Mouse (Mus musculus) ES-Bruce4 (cell line): ENCODE data around the gene Tes3-ps. TPM values are rescaled to one million over a fixed set of nuclear protein-coding genes. Genes with fewer than 3 reads are reported as not detected.

Experiments used
- H3K27ac ChIP-seq: 2 replicates; pipeline ENCODE4 v1.5.1; 2012; ENCODE audit warnings: low read length, inconsistent platforms; ENCODE audit not compliant: insufficient read depth
- H3K27me3 ChIP-seq: 2 replicates; pipeline ENCODE4 v1.6.1; 2012; ENCODE audit warnings: mild to moderate bottlenecking, low read length, inconsistent platforms; ENCODE audit not compliant: control insufficient read depth, poor library complexity, insufficient read depth, severe bottlenecking
- H3K36me3 ChIP-seq: 2 replicates; pipeline ENCODE4 v1.6.1; 2012; ENCODE audit warnings: inconsistent platforms, mild to moderate bottlenecking, low read length, moderate library complexity; ENCODE audit not compliant: control insufficient read depth, poor library complexity, insufficient read depth, severe bottlenecking
- H3K4me1 ChIP-seq: one replicate; pipeline ENCODE4 v1.8.1; 2011; ENCODE audit warnings: low read length; ENCODE audit not compliant: control insufficient read depth, insufficient read depth
- H3K4me3 ChIP-seq: 2 replicates; pipeline ENCODE4 v1.5.1; 2011; ENCODE audit warnings: low read depth, mild to moderate bottlenecking, low read length
- H3K9ac ChIP-seq: 2 replicates; pipeline ENCODE4 v1.6.1; 2012; ENCODE audit warnings: low read depth, mild to moderate bottlenecking, inconsistent platforms; ENCODE audit not compliant: poor library complexity, severe bottlenecking
- H3K9me3 ChIP-seq: replicated peaks from 2 replicates; pipeline ENCODE4 v1.6.1; 2012; ENCODE audit warnings: mild to moderate bottlenecking, low read length, inconsistent platforms; ENCODE audit not compliant: control insufficient read depth, poor library complexity, insufficient read depth, severe bottlenecking
- CTCF ChIP-seq: IDR thresholded peaks from one replicate; pipeline ENCODE4 v1.8.1; 2011; ENCODE audit warnings: low read depth, low read length
- EP300 ChIP-seq: IDR thresholded peaks from 2 replicates; pipeline ENCODE4 v1.6.1; 2011; ENCODE audit warnings: low read depth, low read length; ENCODE audit not compliant: insufficient read depth
- POLR2A ChIP-seq: IDR thresholded peaks from one replicate; pipeline ENCODE4 v1.8.1; 2011; ENCODE audit warnings: low read length; ENCODE audit not compliant: insufficient read depth
- polyA plus RNA-seq: library from polyadenylated mRNA; stranded (reverse); fragments of >200 nt; gene quantifications from 2 replicates; pipeline ENCODE4 v1.2.4, GENCODE M21; 2011; ENCODE audit warnings: low read depth; ENCODE audit not compliant: missing spikeins, insufficient read depth, insufficient read length

The Tes3-ps gene
- polyA plus RNA-seq, 1 experiment = 5.4 TPM

- no peaks in the 10 kb centered on the region for H3K36me3 ChIP-seq
- no peaks in the 10 kb centered on the region for H3K9me3 ChIP-seq
- H3K27ac ChIP-seq = no peak overlapping the region
- H3K27me3 ChIP-seq = no peaks in the 10 kb centered on the region
- TF ChIP-seq CTCF (no peak), POLR2A (no peak), EP300 (no peak)
- no peaks in the 10 kb centered on the region for H3K4me1 ChIP-seq
- H3K4me3 ChIP-seq = no peak overlapping the region
- no peak overlapping the region for H3K9ac ChIP-seq
Measured at GRCm38 (mm10) chr13:49470319-49470718, 22.8 kb upstream of the Tes3-ps start.

GRCm38 (mm10) chr13:49470806-49471205 is 22.3 kb upstream of the Tes3-ps start:
- H3K9ac ChIP-seq = no peak overlapping the region
- H3K27me3 ChIP-seq = no peaks in the 10 kb centered on the region
- no peak for TF ChIP-seq CTCF
- no peak for TF ChIP-seq POLR2A
- TF ChIP-seq EP300 = no peak
- no peaks in the 10 kb centered on the region for H3K9me3 ChIP-seq
- no peaks in the 10 kb centered on the region for H3K36me3 ChIP-seq
- H3K4me3 ChIP-seq = no peak overlapping the region
- no peaks in the 10 kb centered on the region for H3K4me1 ChIP-seq
- no peak overlapping the region for H3K27ac ChIP-seq

- TF ChIP-seq EP300 = no peak
- no peak for TF ChIP-seq POLR2A
- no peak for TF ChIP-seq CTCF
- no peak overlapping the region for H3K27ac ChIP-seq
- H3K9me3 ChIP-seq = no peaks in the 10 kb centered on the region
- H3K4me1 ChIP-seq = no peaks in the 10 kb centered on the region
- H3K36me3 ChIP-seq = no peaks in the 10 kb centered on the region
- H3K4me3 ChIP-seq = no peak overlapping the region
- no peak overlapping the region for H3K9ac ChIP-seq
- no peaks in the 10 kb centered on the region for H3K27me3 ChIP-seq
Measured at GRCm38 (mm10) chr13:49471981-49472675, 21.0 kb upstream of the Tes3-ps start.

GRCm38 (mm10) chr13:49472676-49473005 is 20.5 kb upstream of the Tes3-ps start:
- Histone ChIP-seq H3K9ac (no peak overlapping the region), H3K4me3 (no peak overlapping the region), H3K4me1 (no peaks in the 10 kb centered on the region), H3K36me3 (no peaks in the 10 kb centered on the region), H3K9me3 (no peaks in the 10 kb centered on the region), H3K27me3 (no peaks in the 10 kb centered on the region), H3K27ac (no peak overlapping the region)
- TF ChIP-seq CTCF (no peak), POLR2A (no peak), EP300 (no peak)

- H3K27ac ChIP-seq = no peak overlapping the region
- TF ChIP-seq EP300 (no peak), POLR2A (no peak), CTCF (no peak)
- no peaks in the 10 kb centered on the region for H3K36me3 ChIP-seq
Measured at GRCm38 (mm10) chr13:49477887-49478286, 15.2 kb upstream of the Tes3-ps start.

GRCm38 (mm10) chr13:49478851-49479374 is 14.2 kb upstream of the Tes3-ps start:
- no peak overlapping the region for H3K9ac ChIP-seq
- no peaks in the 10 kb centered on the region for H3K4me1 ChIP-seq
- H3K4me3 ChIP-seq = no peak overlapping the region
- no peaks in the 10 kb centered on the region for H3K27me3 ChIP-seq
- TF ChIP-seq EP300 = no peak
- TF ChIP-seq CTCF = no peak
- no peak for TF ChIP-seq POLR2A
- no peaks in the 10 kb centered on the region for H3K9me3 ChIP-seq
- no peak overlapping the region for H3K27ac ChIP-seq
- H3K36me3 ChIP-seq = no peaks in the 10 kb centered on the region

More at GRCm38 (mm10) chr13:49477887-49478286, 15.2 kb upstream of the Tes3-ps start:
- H3K9ac ChIP-seq = no peak overlapping the region
- H3K27me3 ChIP-seq = no peaks in the 10 kb centered on the region
- no peak overlapping the region for H3K4me3 ChIP-seq
- no peaks in the 10 kb centered on the region for H3K9me3 ChIP-seq
- H3K4me1 ChIP-seq = no peaks in the 10 kb centered on the region
